Mouse (Mus musculus) embryonic fibroblast, embryonic 13.5 days (primary cell): ENCODE measurements at regions not wholly inside any gene's neighbourhood (a gene's known extent, or its start where the extent isn't known, plus 50 kb on each side); places are given as distances from the start of the nearest gene placed in this dataset.

Experiments
- CTCF ChIP-seq: IDR thresholded peaks from 2 replicates; pipeline ENCODE4 v1.5.1; 2011; ENCODE audit warnings: mild to moderate bottlenecking, control low read depth, low read length, moderate library complexity, borderline replicate concordance; ENCODE audit not compliant: insufficient read depth
- POLR2A ChIP-seq: IDR thresholded peaks from 2 replicates; pipeline ENCODE4 v1.6.1; 2011; ENCODE audit warnings: low read depth, mild to moderate bottlenecking, control low read depth, low read length, moderate library complexity

GRCm38 (mm10) chrX:99537814-99538213, 66.7 kb upstream of the Pja1 start:
- TF ChIP-seq CTCF (no peak), POLR2A (no peak)
